In the genomic region with DNA sequence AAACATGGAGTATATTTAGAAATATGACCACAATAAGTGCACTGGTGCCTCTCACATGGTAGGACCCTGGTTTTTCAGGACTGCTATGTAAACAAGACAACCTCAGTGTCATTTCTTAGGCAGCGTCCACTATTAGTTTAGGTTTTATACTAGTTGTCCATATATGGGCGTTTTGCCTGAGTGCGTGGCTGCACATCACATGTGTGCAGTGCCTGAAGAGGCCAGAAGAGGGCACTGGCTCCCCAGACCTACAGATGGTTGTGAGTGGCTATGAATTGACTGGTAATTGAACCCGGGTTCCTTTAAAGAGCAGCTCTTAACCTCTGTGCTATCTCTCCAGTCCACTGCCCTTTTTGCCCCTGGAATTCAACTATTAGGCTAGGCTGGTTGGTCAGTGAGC, we compare ENCODE assay signal across 16 mouse cellular contexts. TPM values are rescaled to one million over a fixed set of nuclear protein-coding genes. Genes with fewer than 3 reads are reported as not detected.
DNase-seq lines count a peak whose midpoint lies in the region; ATAC-seq and TF ChIP-seq lines count a peak whose summit lies in the region.
"Had no signal": no experiment of that assay in that cellular context is flagged by ENCODE, and none has a peak within 500 bp of the region (broad histone marks: within the 10 kb centered on the region; RNA-seq: fewer than 3 reads in every experiment).

No protein-coding gene starts in this region.

- no peak overlapping the region for H3ac ChIP-seq in myocyte (ENCODE audit: control insufficient read depth, insufficient read length)

- H3K36me3 ChIP-seq in hindbrain, embryonic 11.5 days (ENCODE audit: control insufficient read depth, insufficient read depth, low read length): no peaks in the 10 kb centered on the region
- H3K36me3 ChIP-seq in hindbrain, embryonic 12.5 days: peaks cover 6% of the 10 kb centered on the region; the same call in 1 of the 2 replicates
- H3K36me3 ChIP-seq in lung, postnatal 0 days (ENCODE audit: insufficient read depth, low read length): no peaks in the 10 kb centered on the region
- H3K36me3 ChIP-seq in G1E (replicated peaks) (peaks cover 86% of the 10 kb centered on the region), myocyte (ENCODE audit: control insufficient read depth, insufficient read depth) (no peaks in the 10 kb centered on the region)

- no peaks in the 10 kb centered on the region for H3K79me2 ChIP-seq in myocyte (ENCODE audit: control insufficient read depth, insufficient read depth)

- no peak overlapping the region for H3K9ac ChIP-seq in hindbrain, embryonic 11.5 days (ENCODE audit: low read depth, low read length)
- no peak overlapping the region for H3K9ac ChIP-seq in hindbrain, embryonic 12.5 days
- H3K9ac ChIP-seq in lung, postnatal 0 days (replicated peaks; ENCODE audit: low read depth): no peak overlapping the region
- H3K9ac ChIP-seq: embryonic facial prominence, embryonic 13.5 days; liver, embryonic 13.5 days had no signal

- no peaks in the 10 kb centered on the region for H3K27me3 ChIP-seq in hindbrain, embryonic 11.5 days (ENCODE audit: control insufficient read depth, insufficient read depth, low read length)
- no peaks in the 10 kb centered on the region for H3K27me3 ChIP-seq in hindbrain, embryonic 12.5 days
- H3K27me3 ChIP-seq in lung, postnatal 0 days (replicated peaks; ENCODE audit: insufficient read depth, low read length): no peaks in the 10 kb centered on the region
- no peaks in the 10 kb centered on the region for H3K27me3 ChIP-seq in G1E (ENCODE audit: insufficient read depth, low read length)
- H3K27me3 ChIP-seq in myocyte (ENCODE audit: control insufficient read depth, insufficient read depth, insufficient read length): no peaks in the 10 kb centered on the region
- H3K27me3 ChIP-seq: embryonic facial prominence, embryonic 13.5 days; liver, embryonic 13.5 days had no signal

- TF ChIP-seq EP300 in lung, postnatal 0 days (IDR thresholded peaks at IDR 0.05): no peak

- H3K4me3 ChIP-seq in hindbrain, embryonic 11.5 days (ENCODE audit: low read depth, low read length): no peak overlapping the region
- H3K4me3 ChIP-seq in hindbrain, embryonic 12.5 days: no peak overlapping the region
- no peak overlapping the region for H3K4me3 ChIP-seq in lung, postnatal 0 days (ENCODE audit: low read depth, low read length)
- no peak overlapping the region for H3K4me3 ChIP-seq in G1E (ENCODE audit: low read depth, low read length)
- no peak overlapping the region for H3K4me3 ChIP-seq in myocyte
- H3K4me3 ChIP-seq: embryonic facial prominence, embryonic 13.5 days; liver, embryonic 13.5 days; midbrain, embryonic 10.5 days had no signal

- peak; percentile 59 for TF ChIP-seq CTCF in lung, postnatal 0 days (IDR thresholded peaks at IDR 0.05)
- TF ChIP-seq CTCF in G1E (IDR thresholded peaks at IDR 0.05; ENCODE audit: low read depth, low read length): peak; percentile 31; the same call in 1 of the 2 replicates

- ATAC-seq in hindbrain, embryonic 11.5 days (ENCODE audit: low FRiP score): no peak
- ATAC-seq in hindbrain, embryonic 12.5 days (ENCODE audit: low FRiP score): no peak
- no peak for ATAC-seq in lung, postnatal 0 days
- no peak for ATAC-seq in G1E (ENCODE audit: extremely low read depth, insufficient number of reproducible peaks, low FRiP score, poor library complexity, severe bottlenecking)
- ATAC-seq: forebrain, embryonic 14.5 days had no signal

- TF ChIP-seq POLR2A in myocyte (IDR thresholded peaks at IDR 0.05; ENCODE audit: insufficient read length, low read depth): no peak

- peaks cover 9% of the 10 kb centered on the region for H3K4me1 ChIP-seq in hindbrain, embryonic 11.5 days (replicated peaks; ENCODE audit: control insufficient read depth, insufficient read depth, low read length)
- H3K4me1 ChIP-seq in hindbrain, embryonic 12.5 days: peaks cover 26% of the 10 kb centered on the region
- H3K4me1 ChIP-seq in lung, postnatal 0 days (ENCODE audit: insufficient read depth, low read depth, low read length): peaks cover 5% of the 10 kb centered on the region; the same call in 1 of the 2 replicates
- H3K4me1 ChIP-seq in G1E (ENCODE audit: insufficient read depth, low read depth, low read length): peaks cover 7% of the 10 kb centered on the region; the same call in 1 of the 2 replicates
- H3K4me1 ChIP-seq: liver, embryonic 13.5 days had no signal

- WGBS in hindbrain, embryonic 11.5 days: 96% methylated on average over 4 of the region's 4 CpGs
- WGBS in hindbrain, embryonic 12.5 days: 94% methylated on average over 4 of the region's 4 CpGs
- WGBS in lung, postnatal 0 days: 92% methylated on average over 4 of the region's 4 CpGs

- peak; percentile 27 for DNase-seq in hindbrain, embryonic 11.5 days (ENCODE audit: low spot score)
- no peak for DNase-seq in lung, postnatal 0 days (ENCODE audit: low spot score)
- no peak for DNase-seq in lung, adult 18-20 months
- no peak for DNase-seq in G1E (ENCODE audit: low spot score)
- no peak for DNase-seq in urinary bladder, postnatal 36 days (ENCODE audit: low spot score in 2 of 2)
- no peak for DNase-seq in adrenal gland, postnatal 14 days
- DNase-seq: adrenal gland, adult 8-10 months; cerebellum, adult 18-20 months; kidney, adult 9 months; layer of hippocampus, postnatal 36 days; liver, embryonic 13.5 days had no signal

- H3K27ac ChIP-seq in hindbrain, embryonic 11.5 days (ENCODE audit: low read depth, low read length): no peak overlapping the region
- no peak overlapping the region for H3K27ac ChIP-seq in hindbrain, embryonic 12.5 days
- no peak overlapping the region for H3K27ac ChIP-seq in lung, postnatal 0 days (ENCODE audit: low read length)
- H3K27ac ChIP-seq: embryonic facial prominence, embryonic 13.5 days; liver, embryonic 13.5 days; midbrain, embryonic 10.5 days had no signal

- no peaks in the 10 kb centered on the region for H3K9me3 ChIP-seq in hindbrain, embryonic 11.5 days (ENCODE audit: control insufficient read depth, low read length)
- H3K9me3 ChIP-seq in hindbrain, embryonic 12.5 days (replicated peaks): no peaks in the 10 kb centered on the region
- no peaks in the 10 kb centered on the region for H3K9me3 ChIP-seq in lung, postnatal 0 days (ENCODE audit: low read length)
- no peaks in the 10 kb centered on the region for H3K9me3 ChIP-seq in G1E (replicated peaks)
- H3K9me3 ChIP-seq: liver, embryonic 13.5 days had no signal

- no peak overlapping the region for H3K4me2 ChIP-seq in hindbrain, embryonic 11.5 days (replicated peaks; ENCODE audit: low read depth, low read length)
- H3K4me2 ChIP-seq in hindbrain, embryonic 12.5 days (replicated peaks): no peak overlapping the region
- H3K4me2 ChIP-seq in lung, postnatal 0 days (replicated peaks; ENCODE audit: low read depth, low read length): no peak overlapping the region
- H3K4me2 ChIP-seq in myocyte (ENCODE audit: low read depth): no peak overlapping the region
- H3K4me2 ChIP-seq: embryonic facial prominence, embryonic 13.5 days; liver, embryonic 13.5 days had no signal

TF ChIP-seq in myocyte, 11 proteins besides CTCF, POLR2A, EP300 and RAD21:
- TF ChIP-seq MYOG (IDR thresholded peaks at IDR 0.05; ENCODE audit: control insufficient read depth in 1 of 3, insufficient read depth in 1 of 3, insufficient read length in 2 of 3, low read depth in 2 of 3) (no peak), TCF12 (IDR thresholded peaks at IDR 0.05; ENCODE audit: insufficient read depth, poor library complexity, severe bottlenecking) (no peak), SRF (IDR thresholded peaks at IDR 0.05; ENCODE audit: control insufficient read depth, insufficient read length, low read depth) (peak; percentile 82), MYOD1 (IDR thresholded peaks at IDR 0.05; ENCODE audit: control insufficient read depth in 1 of 3, insufficient read length in 2 of 3, low read depth in 2 of 3) (no peak)

RNA-seq across cellular contexts. Expression of a gene that starts 6.0 kb away (rescaled TPM):
- polyA plus RNA-seq in hindbrain, embryonic 11.5 days (2014; fragmentation: Nextera tagmentation; extraction: Ambion mirVana): 2.0 and 2.4 TPM in 2 replicates
- polyA plus RNA-seq in hindbrain, embryonic 12.5 days (2016; fragmentation: Nextera tagmentation; extraction: Ambion mirVana): 5.0 TPM in 2 replicates
- polyA plus RNA-seq in lung, postnatal 0 days (2015; fragmentation: Nextera tagmentation; extraction: Ambion mirVana): 7.1 and 7.2 TPM in 2 replicates
- total RNA-seq in G1E (2014; fragmentation: Nextera tagmentation) (not detected in 2 replicates), G1E (2017) (not detected in 2 replicates)
- polyA plus RNA-seq in G1E (2012) (not detected in 2 replicates), myocyte (2012; fragmentation: generic; extraction: Trizol) (9.2 TPM)
- 4.6 and 6.3 TPM in 2 replicates for total RNA-seq in adrenal gland, postnatal 14 days (2021)

RNA-seq across cellular contexts. Expression of a gene that starts 11.9 kb away (rescaled TPM):
- 0.11 and 0.32 TPM in 2 replicates for polyA plus RNA-seq in hindbrain, embryonic 11.5 days (2014; fragmentation: Nextera tagmentation; extraction: Ambion mirVana)
- 0.45 and 0.90 TPM in 2 replicates for polyA plus RNA-seq in hindbrain, embryonic 12.5 days (2016; fragmentation: Nextera tagmentation; extraction: Ambion mirVana)
- 2.2 and 3.3 TPM in 2 replicates for polyA plus RNA-seq in lung, postnatal 0 days (2015; fragmentation: Nextera tagmentation; extraction: Ambion mirVana)
- total RNA-seq in G1E (2014; fragmentation: Nextera tagmentation) (0.83 TPM in 1 of 2 replicates, not detected in the other), G1E (2017) (0.06 and 0.33 TPM in 2 replicates)
- polyA plus RNA-seq in G1E (2012) (0.03 and 0.07 TPM in 2 replicates), myocyte (2012; fragmentation: generic; extraction: Trizol) (0.25 TPM)
- total RNA-seq in adrenal gland, postnatal 14 days (2021): 0.30 TPM in 2 replicates

RNA-seq across cellular contexts. Expression of a gene that starts 39.4 kb away (rescaled TPM):
- 1.8 TPM in 2 replicates for polyA plus RNA-seq in hindbrain, embryonic 11.5 days (2014; fragmentation: Nextera tagmentation; extraction: Ambion mirVana)
- 1.8 and 2.4 TPM in 2 replicates for polyA plus RNA-seq in hindbrain, embryonic 12.5 days (2016; fragmentation: Nextera tagmentation; extraction: Ambion mirVana)
- polyA plus RNA-seq in lung, postnatal 0 days (2015; fragmentation: Nextera tagmentation; extraction: Ambion mirVana): 22.7 and 28.1 TPM in 2 replicates
- 34.2 and 36.5 TPM in 2 replicates for total RNA-seq in G1E (2014; fragmentation: Nextera tagmentation)
- 26.8 and 27.4 TPM in 2 replicates for total RNA-seq in G1E (2017)
- polyA plus RNA-seq in G1E (2012): 18.1 and 21.3 TPM in 2 replicates
- 11.7 TPM for polyA plus RNA-seq in myocyte (2012; fragmentation: generic; extraction: Trizol)
- total RNA-seq in adrenal gland, postnatal 14 days (2021): 12.1 and 14.8 TPM in 2 replicates

RNA-seq across cellular contexts. Expression of a gene that starts 43.4 kb away (rescaled TPM):
- polyA plus RNA-seq in hindbrain, embryonic 11.5 days (2014; fragmentation: Nextera tagmentation; extraction: Ambion mirVana): 29.2 and 31.2 TPM in 2 replicates
- polyA plus RNA-seq in hindbrain, embryonic 12.5 days (2016; fragmentation: Nextera tagmentation; extraction: Ambion mirVana): 22.9 and 26.3 TPM in 2 replicates
- 16.1 and 17.5 TPM in 2 replicates for polyA plus RNA-seq in lung, postnatal 0 days (2015; fragmentation: Nextera tagmentation; extraction: Ambion mirVana)
- 12.7 and 16.4 TPM in 2 replicates for total RNA-seq in G1E (2014; fragmentation: Nextera tagmentation)
- total RNA-seq in G1E (2017): 18.8 and 20.5 TPM in 2 replicates
- 48.6 and 62.6 TPM in 2 replicates for polyA plus RNA-seq in G1E (2012)
- 16.4 TPM for polyA plus RNA-seq in myocyte (2012; fragmentation: generic; extraction: Trizol)
- 9.6 and 11.2 TPM in 2 replicates for total RNA-seq in adrenal gland, postnatal 14 days (2021)
